Mouse (Mus musculus) small intestine, adult 2 months (tissue): ENCODE results near the gene Cdyl2.

Source experiments
- CTCF ChIP-seq: fragments of 200-500 bp; IDR thresholded peaks from 2 replicates; pipeline ENCODE4 v1.5.1; 2012; ENCODE audit warnings: low read depth, mild to moderate bottlenecking, control low read depth, inconsistent platforms, low read length, moderate library complexity, mixed read lengths; ENCODE audit not compliant: insufficient replicate concordance, insufficient read length; ENCODE audit errors: extremely low read depth
- POLR2A ChIP-seq: fragments of 200-500 bp; IDR thresholded peaks from 2 replicates; pipeline ENCODE4 v1.6.1; 2012; ENCODE audit warnings: low read depth, mild to moderate bottlenecking, control low read depth, inconsistent platforms, low read length, moderate library complexity

GRCm38 (mm10) chr8:116772727-116773126 is 39.9 kb upstream of the Cdyl2 start:
- TF ChIP-seq CTCF = no peak
- TF ChIP-seq POLR2A = no peak
